Mouse (Mus musculus) heart, adult 2 months (tissue): ENCODE data around the gene Idh1. TPM values are rescaled to one million over a fixed set of nuclear protein-coding genes. Genes with fewer than 3 reads are reported as not detected.
A peak's percentile ranks its signal among the peaks of the same experiment; 100 is the strongest.

Source experiments
- DNase-seq, 2 experiments: peaks; one replicate each; pipeline ENCODE4 v3.0.0; 2021
- H3K27ac ChIP-seq: fragments of 200-600 bp; 2 replicates; pipeline ENCODE4 v1.8.1; 2022
- H3K27me3 ChIP-seq: fragments of 200-500 bp; 2 replicates; pipeline ENCODE4 v1.6.1; 2012; ENCODE audit warnings: mild to moderate bottlenecking, low read length, inconsistent platforms, mixed read lengths; ENCODE audit not compliant: control insufficient read depth, insufficient read depth
- H3K36me3 ChIP-seq: fragments of 200-500 bp; 2 replicates; pipeline ENCODE4 v1.6.1; 2012; ENCODE audit warnings: low read length, inconsistent platforms; ENCODE audit not compliant: control insufficient read depth, insufficient read depth
- H3K4me1 ChIP-seq: fragments of 200-500 bp; 2 replicates; pipeline ENCODE4 v1.6.1; 2011; ENCODE audit warnings: low read length; ENCODE audit not compliant: control insufficient read depth, insufficient read depth
- H3K4me3 ChIP-seq: fragments of 200-600 bp; 2 replicates; pipeline ENCODE4 v1.8.1; 2022
- H3K79me2 ChIP-seq: fragments of 200-500 bp; replicated peaks from 2 replicates; pipeline ENCODE4 v1.6.1; 2012; ENCODE audit warnings: mild to moderate bottlenecking, inconsistent platforms, low read length, moderate library complexity, mixed read lengths; ENCODE audit not compliant: control insufficient read depth, insufficient read depth
- H3K9ac ChIP-seq: fragments of 200-500 bp; 2 replicates; pipeline ENCODE4 v1.6.1; 2012; ENCODE audit warnings: low read depth, mild to moderate bottlenecking, control low read depth, inconsistent platforms, low read length, mixed read lengths
- CTCF ChIP-seq: fragments of 200-600 bp; IDR thresholded peaks from 2 replicates; pipeline ENCODE4 v1.8.1; 2022; ENCODE audit warnings: antibody characterized with exemption, mild to moderate bottlenecking, moderate library complexity
- EP300 ChIP-seq: fragments of 200-500 bp; IDR thresholded peaks from 2 replicates; pipeline ENCODE4 v1.6.1; 2011; ENCODE audit warnings: low read depth, low read length, control low read depth; ENCODE audit not compliant: insufficient read depth
- POLR2A ChIP-seq: fragments of 200-500 bp; IDR thresholded peaks from 2 replicates; pipeline ENCODE4 v1.6.1; 2011; ENCODE audit warnings: mild to moderate bottlenecking, low read depth, low read length, control low read depth; ENCODE audit not compliant: insufficient read depth
- WGBS: fragments of 180-500 bp; shearing (Covaris S2); methylation state at CpG from one replicate; pipeline ENCODE4 v1.1.7; 2018; 5-methylcytosine and 5-hydroxymethylcytosine counted together
- intact Hi-C: fragments of 180-260 bp; cut with DNase I; formaldehyde crosslinking; loops from one replicate; pipeline ENCODE4 v1.15.1; 2025
- polyA plus RNA-seq: library from polyadenylated mRNA; depleted of rRNA; stranded (reverse); fragments of >200 nt; gene quantifications from 2 replicates; pipeline ENCODE4 v1.2.3, GENCODE M21; 2012
- total RNA-seq, 2 experiments: library from RNA; stranded (reverse); gene quantifications; 2 replicates each; pipeline ENCODE4 v1.2.3; 2021

Idh1 gene
- total and polyA plus RNA-seq, 3 experiments: 22.1 to 88.9 (median 57.8) TPM

DNA sequence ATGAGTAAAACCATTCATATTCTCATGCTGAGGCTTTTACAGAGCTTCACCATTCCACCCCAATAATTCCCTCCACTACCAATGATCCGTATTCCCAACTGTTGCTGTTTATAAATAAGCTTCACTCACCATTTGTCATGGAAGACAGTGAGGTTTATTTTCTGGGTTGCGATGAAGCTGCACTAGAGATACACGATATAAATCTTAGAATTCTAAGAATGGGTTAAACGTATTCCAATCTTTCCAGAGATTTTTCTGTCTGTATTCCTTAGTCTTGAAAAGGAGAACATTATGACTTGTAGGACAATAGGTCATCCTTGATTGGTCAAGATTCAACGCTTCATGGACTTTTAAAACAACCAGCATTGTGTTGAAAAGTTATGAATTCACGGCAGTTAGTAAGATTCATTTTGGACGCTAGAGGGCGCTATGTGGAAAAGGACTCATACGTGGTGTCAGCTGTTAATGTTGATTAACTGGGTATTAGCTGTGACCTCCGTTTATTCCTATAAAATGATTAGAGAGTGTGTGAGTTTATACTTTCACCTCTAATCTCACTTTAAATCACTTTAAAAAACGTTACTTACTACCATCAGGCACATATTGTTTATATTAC lies 6.6 kb downstream of the Idh1 start:
- Histone ChIP-seq H3K27me3 (no peaks in the 10 kb centered on the region), H3K4me1 (peaks cover 4% of the 10 kb centered on the region), H3K36me3 (peaks cover 16% of the 10 kb centered on the region), H3K27ac (peak overlapping the region; percentile 75), H3K9ac (no peak overlapping the region; the same call in 1 of the 2 replicates), H3K79me2 (no peaks in the 10 kb centered on the region), H3K4me3 (peak overlapping the region; percentile 74)
- DNase-seq: peak in 1 of 2 experiments; percentile 25
- WGBS: 2% methylated on average over 11 of the region's 11 CpGs
- TF ChIP-seq EP300: no peak
- TF ChIP-seq CTCF: peak; percentile 90
- TF ChIP-seq POLR2A: no peak
- intact Hi-C loops: loop anchor here (1.0 to 10.0 kb wide), 3 partner anchors 67 to 445 kb away; partner anchors contain the start of gene Fzd5

GRCm38 (mm10) chr1:65178902-65179432 lies 7.3 kb downstream of the Idh1 start:
- WGBS: under 1% methylated on average over 39 of the region's 39 CpGs

DNA sequence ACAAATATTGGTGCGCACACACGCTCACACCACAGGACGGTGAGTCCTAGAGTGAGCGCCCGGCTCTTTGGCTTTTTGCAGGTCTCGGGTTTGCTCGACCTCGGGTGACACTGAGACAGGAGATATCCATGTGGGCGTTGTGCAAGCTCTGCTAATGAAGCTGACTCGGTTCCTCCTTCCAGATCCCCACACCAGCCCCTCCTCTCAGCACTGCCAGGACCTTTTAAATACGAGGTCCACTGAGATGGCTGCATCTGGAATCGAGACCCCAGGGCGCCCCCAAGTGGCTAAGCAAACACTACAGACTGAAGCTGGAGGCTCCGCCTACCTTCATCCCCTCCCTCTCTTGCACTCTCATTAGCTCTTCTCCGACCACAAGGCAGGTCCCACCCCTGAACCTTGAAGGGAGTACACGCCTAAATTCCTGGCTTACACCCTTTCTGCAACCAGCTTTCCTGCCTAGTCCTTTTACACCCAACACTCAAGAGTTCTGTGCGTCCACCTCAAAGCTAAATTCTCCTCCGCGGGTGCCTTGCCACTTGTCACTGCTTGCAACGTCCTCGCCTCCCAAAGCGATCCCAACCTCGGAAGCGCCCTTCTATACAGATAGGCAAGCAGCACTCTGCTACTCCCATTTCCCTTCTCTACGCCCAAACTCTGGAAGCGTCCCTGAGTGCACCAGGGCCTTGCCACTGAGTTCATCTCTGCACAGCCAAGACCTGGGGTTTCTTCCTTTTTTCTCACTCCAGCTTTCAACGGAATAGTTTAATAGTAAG lies 8.0 kb downstream of the Idh1 start:
- Histone ChIP-seq H3K36me3 (peaks cover 19% of the 10 kb centered on the region), H3K79me2 (no peaks in the 10 kb centered on the region), H3K27ac (peak overlapping the region; percentile 75), H3K4me1 (peaks cover 4% of the 10 kb centered on the region), H3K9ac (peak overlapping the region; percentile 69), H3K4me3 (peak overlapping the region; percentile 74), H3K27me3 (no peaks in the 10 kb centered on the region)
- intact Hi-C loops: loop anchor here (5.0 kb wide), 1 partner anchor 131 kb away; no protein-coding TSS in a partner anchor
- WGBS: under 1% methylated on average over 27 of the region's 27 CpGs
- peak; percentile 89 for TF ChIP-seq CTCF
- peak; percentile 92 for TF ChIP-seq EP300
- peak; percentile 79 for TF ChIP-seq POLR2A
- peak; percentile 95 to 96 for DNase-seq

More at GRCm38 (mm10) chr1:65178902-65179432, 7.3 kb downstream of the Idh1 start:
- no peaks in the 10 kb centered on the region for H3K79me2 ChIP-seq
- H3K4me1 ChIP-seq: peaks cover 4% of the 10 kb centered on the region
- TF ChIP-seq POLR2A (peak; percentile 90), CTCF (peak; percentile 79), EP300 (peak; percentile 93)
- intact Hi-C loops: loop anchor here (1.0 to 5.0 kb wide), 2 partner anchors 67 to 132 kb away; no protein-coding TSS in a partner anchor
- H3K27ac ChIP-seq: peak overlapping the region; percentile 75
- peak; percentile 97 for DNase-seq
- peaks cover 16% of the 10 kb centered on the region for H3K36me3 ChIP-seq
- H3K27me3 ChIP-seq: no peaks in the 10 kb centered on the region
- H3K9ac ChIP-seq: peak overlapping the region; percentile 73
- H3K4me3 ChIP-seq: peak overlapping the region; percentile 74

DNA sequence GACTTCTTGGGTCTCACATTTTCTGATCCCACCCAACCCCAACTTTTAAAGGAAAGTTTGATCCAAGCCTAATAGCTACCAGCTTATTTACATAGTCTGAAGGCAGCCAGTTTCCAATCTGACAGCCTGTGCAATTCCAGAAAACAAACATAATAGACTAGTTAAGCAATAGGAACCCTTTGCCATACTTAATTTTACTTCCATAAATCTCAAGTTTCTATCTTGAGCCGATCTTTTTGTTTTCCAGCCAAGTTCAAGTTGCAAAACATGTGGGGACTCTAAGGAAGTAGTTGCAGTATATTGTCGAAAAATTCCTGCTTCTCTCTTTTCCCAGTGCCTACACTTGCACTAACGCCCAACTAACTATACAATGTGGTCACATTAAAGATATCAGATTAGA lies 8.8 kb downstream of the Idh1 start:
- peaks cover 19% of the 10 kb centered on the region for H3K36me3 ChIP-seq

DNA sequence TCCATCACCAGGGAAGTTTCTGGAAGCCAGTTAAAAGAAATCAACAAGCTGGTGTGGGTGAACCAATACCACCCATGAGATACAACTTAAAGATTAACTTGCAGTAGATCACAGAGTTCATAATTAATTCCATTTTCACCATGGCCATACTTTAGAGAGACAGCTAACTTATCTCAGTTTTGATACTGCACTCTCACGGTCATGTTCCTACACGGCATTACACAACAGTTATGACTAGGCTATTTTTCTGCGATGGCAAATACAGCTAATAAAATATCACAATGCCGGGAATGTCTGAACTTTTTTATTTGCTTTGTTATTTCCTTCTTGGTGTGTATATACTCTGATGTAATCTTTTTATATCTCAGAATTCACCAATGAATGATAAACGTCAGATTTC lies 9.4 kb downstream of the Idh1 start:
- H3K9ac ChIP-seq: no peak overlapping the region
- no peak for DNase-seq
- TF ChIP-seq POLR2A: no peak
- TF ChIP-seq EP300: no peak
- no peak for TF ChIP-seq CTCF
- H3K27me3 ChIP-seq: no peaks in the 10 kb centered on the region
- H3K4me1 ChIP-seq: peaks cover 4% of the 10 kb centered on the region
- H3K79me2 ChIP-seq: no peaks in the 10 kb centered on the region
- 12% methylated on average over 5 of the region's 5 CpGs for WGBS
- peak overlapping the region; percentile 75 for H3K27ac ChIP-seq
- intact Hi-C loops: loop anchor here (2.0 to 5.0 kb wide), 2 partner anchors 130 to 644 kb away; partner anchors contain the start of gene Creb1
- peaks cover 19% of the 10 kb centered on the region for H3K36me3 ChIP-seq
- H3K4me3 ChIP-seq: peak overlapping the region; percentile 74

More for the DNA sequence above, 8.8 kb downstream of the Idh1 start:
- no peak for TF ChIP-seq EP300
- no peak for TF ChIP-seq POLR2A
- TF ChIP-seq CTCF: no peak
- WGBS: 9% methylated on average over 3 of the region's 3 CpGs
- Histone ChIP-seq H3K79me2 (no peaks in the 10 kb centered on the region), H3K9ac (peak overlapping the region; percentile 44; the same call in 1 of the 2 replicates), H3K27me3 (no peaks in the 10 kb centered on the region), H3K4me1 (peaks cover 4% of the 10 kb centered on the region), H3K27ac (peak overlapping the region; percentile 75), H3K4me3 (peak overlapping the region; percentile 74)
- intact Hi-C loops: loop anchor here (2.0 to 5.0 kb wide), 2 partner anchors 130 to 645 kb away; partner anchors contain the start of gene Creb1
- no peak for DNase-seq
